Mouse (Mus musculus) right cerebral cortex, postnatal 4 days (tissue): ENCODE data around the gene Gng13.
"Not testable (repeated sequence)": the region's sequence is repeated elsewhere in the genome, so short reads cannot be mapped to it uniquely, and the experiment has no call there.

Experiments
- DNase-seq: peaks from one replicate; pipeline ENCODE4 v3.0.0-alpha.2; 2022

Gene Gng13

DNA sequence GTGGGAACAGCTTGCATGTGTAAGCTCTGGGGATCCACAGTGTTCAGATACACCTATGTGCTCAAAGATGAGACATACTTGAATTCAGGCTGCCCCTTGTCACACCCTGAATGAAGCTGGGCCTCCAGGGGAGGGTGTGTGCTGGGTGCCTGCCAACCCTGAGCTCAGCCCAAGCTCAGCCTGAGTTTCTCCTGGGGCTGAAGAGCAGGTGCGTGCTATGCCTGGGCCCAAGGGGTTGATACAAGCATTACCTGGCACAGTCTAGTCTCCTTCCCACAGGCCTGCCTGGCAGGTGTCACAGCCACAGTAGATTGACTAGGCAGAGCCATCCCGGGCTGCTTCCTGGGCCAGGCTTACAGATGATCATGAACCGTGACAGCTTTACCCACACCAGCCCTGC, 18.8 kb downstream of the Gng13 start, which contains the start of gene Mslnl:
Mslnl (plus strand) TSS at position 298 of the 400 bp plus-strand sequence.
- DNase-seq: no peak

DNA sequence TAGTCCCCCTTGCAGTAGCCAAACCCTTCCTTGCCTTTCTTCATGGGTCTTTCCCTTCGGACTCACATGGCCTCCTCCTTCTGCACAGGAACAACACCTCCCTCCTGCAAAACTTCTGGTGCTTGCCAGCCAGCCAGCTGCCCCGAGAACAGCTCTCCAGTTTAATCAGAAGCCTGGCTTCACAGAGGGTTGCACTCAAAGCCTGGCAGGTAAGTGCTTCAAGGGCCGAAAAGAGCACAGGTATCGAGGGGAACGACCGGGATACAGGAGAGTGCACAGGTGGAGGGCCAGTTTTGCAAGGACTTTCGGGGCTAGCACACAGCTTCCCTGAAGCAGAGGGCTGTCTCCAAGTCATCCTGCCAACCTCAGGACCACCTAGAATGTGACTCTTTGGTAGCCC, 21.9 kb downstream of the Gng13 start:
- DNase-seq: no peak

DNA sequence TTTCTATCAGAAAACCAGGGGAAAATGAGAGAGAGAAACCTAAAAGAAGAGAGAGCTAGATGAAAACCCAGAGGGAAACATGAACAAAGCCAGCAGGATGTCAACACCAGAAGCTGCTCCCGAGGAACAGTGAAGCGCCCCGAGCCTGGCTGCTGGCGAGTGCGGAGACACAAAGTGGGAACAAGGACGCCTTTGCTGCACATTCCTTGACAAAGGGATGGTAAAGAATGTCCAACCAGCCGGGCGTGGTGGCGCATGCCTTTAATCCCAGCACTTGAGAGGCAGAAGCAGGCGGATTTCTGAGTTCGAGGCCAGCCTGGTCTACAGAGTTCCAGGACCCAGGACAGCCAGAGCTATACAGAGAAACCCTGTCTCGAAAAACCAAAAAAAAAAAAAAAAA, 24.5 kb downstream of the Gng13 start:
- not testable (repeated sequence) for DNase-seq

DNA sequence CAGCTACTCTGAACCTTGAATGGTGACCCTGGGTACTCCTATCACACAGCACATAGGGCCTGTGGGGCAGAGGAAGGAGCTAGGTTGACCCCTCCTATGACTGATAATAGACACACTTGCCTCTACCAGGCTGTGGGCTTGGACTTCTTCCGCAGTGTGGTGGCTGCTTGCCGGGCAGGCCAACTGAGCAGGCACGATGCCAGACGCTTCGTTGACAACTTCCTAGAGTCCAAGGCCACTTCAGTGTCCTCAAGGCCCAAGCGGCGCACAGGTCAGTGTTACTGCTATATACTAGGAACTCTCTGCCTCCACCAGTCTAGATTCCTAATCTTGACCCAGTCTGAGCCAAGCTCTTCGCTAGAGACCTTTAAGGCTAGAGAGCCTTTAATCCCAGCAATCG, 26.9 kb downstream of the Gng13 start:
- no peak for DNase-seq

DNA sequence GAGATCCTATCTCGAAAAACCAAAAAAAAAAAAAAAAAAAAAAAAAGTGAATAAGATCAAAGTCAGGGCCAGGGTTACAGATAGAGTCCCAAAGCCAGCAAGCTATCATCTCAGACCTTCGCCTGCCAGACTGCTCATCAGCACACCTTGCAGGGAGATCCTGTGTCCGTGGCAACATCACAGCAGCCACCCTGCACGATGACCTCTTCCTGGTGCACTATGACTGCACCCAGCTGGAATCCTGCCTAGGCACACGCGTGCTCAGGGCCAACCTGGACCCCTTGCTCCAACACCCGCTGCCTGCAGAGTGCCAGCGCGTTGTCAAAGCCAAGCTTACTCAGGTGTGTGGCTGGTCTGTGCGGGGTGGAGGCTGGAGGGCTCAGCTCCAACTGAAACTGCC, 27.3 kb downstream of the Gng13 start:
- no peak for DNase-seq

DNA sequence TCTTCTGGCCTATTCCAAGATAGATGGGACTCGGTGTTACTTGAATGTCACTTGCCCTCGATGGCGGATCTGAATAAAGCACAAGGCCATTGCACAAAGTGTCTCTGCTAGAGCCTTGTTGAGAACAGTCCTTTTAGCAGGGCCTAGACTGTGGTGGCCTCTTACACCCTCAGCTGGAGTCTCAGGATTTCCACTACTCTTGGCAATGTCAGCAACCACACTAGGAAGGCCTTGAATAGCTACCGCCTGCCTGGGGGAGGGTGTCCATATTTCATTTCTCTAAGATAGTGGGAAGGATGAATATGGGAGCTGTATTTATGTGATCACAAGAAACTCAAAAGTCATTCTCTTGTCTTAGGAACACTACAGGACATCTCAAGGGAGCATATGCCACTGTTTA, 31.3 kb downstream of the Gng13 start:
- DNase-seq: no peak

DNA sequence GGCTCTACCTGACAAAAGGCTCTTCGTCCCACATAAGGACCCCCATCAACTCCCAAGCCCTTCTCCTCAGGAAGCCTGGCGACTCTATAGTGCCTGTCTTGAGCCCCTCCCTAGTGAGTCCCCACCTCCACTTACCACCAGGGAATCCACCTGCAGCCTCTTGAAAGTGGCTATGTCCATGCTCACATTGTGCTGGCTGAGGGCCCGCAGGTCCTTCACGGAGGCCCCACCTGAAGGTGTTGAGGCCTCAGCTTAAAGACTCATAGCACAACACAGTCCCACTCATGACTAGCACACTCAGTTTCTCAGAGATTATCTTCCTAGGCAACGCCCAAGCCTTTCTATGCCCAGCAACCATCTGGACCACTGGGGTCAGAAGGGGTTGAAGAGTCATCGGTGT, 32.3 kb downstream of the Gng13 start:
- DNase-seq: no peak

DNA sequence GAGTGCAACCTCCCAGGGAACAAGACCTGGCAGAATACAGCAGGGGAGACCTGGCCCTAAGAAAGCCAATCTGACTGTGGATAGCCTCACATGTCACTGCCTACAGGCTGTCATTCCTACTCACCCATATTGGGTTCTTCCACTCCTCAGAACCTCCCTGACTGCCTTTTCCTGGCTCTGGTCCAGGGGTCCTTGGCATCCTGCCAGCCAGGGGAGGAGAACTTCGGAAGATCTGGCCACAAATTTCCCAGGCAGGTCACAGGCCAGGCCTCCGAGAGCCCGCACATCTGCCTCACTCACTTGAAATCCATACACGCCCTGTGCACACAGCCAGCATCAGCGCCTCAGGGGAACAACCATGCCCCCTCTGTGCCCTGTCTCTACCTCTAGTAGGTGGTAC, 34.5 kb downstream of the Gng13 start:
- DNase-seq: peak; percentile 66

DNA sequence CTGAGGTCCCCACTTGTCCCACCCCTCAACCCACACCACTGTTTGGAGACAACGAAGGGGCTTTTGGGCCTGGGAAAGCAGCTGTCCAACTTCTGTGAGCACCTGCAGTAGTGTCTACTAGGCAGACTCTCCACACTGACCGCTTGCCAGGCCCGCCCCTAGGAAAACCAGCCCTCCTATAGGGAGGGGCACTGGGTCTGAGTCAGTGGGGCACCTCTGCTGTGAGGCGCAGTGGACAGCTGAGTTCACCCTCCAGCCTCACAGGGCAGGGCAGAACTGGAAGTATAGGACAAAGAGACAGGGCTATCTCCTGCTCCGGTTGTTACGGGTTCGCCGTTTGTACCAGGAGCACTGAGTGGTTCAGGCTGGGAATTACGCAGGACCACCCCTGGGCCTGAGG, 37.3 kb downstream of the Gng13 start, which contains the start of gene Msln:
Msln (minus strand) TSS at position 138 of the 400 bp plus-strand sequence.
- no peak for DNase-seq

DNA sequence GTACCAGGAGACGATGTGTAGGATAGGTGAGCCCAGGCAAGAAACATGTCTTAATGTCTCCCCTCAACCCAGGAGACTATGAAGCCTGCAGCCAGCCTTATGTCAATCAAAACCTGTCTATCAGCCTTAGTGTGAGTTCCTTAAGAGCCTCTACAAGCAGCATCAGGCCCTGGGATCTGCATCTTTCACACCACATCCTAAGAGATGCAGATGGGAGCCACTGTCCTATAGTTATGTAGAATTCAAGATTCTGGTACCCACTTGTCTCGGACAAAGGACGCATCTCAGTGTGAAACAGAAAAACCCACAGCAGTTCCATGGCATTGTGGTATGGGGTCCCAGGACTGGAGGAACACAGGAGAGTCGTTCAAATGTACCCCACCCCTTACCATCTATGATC, 38.1 kb downstream of the Gng13 start:
- DNase-seq: no peak

DNA sequence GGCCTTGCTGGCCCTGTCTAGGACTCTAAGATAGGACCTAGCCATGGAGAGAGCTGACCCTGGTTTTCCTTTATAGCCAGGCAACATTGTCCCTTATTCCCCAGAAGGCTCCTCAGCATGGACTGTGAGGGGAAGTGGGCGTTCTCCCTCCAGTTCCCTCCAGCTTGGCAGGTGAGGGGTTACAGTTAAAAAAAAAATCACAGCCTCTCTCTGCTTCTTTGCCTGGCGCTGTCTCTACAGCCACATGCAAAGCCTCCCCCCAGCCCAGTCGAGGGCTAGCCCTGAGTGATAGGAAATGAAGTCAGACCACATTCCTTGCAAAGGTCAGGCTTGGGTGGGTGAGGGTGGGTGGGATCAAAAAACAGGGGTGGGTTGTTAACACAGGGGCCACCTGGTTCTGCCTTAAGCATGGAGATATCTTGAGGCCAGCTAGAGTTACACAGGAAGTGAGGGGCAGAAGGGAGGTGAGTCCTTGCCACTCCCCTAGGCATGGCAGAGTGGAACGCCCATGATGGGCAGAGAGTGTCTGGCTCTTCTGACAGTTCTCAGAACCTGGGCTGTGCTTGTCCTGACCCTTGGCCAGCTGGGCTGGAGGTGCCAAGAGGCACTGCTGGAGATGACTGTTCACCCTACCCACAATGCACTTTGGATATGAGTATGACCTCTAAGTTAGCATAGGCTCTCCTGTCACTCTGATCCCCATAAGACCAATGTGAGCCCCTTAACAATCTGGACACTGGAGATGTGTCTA, 38.8 kb downstream of the Gng13 start:
- DNase-seq: no peak

DNA sequence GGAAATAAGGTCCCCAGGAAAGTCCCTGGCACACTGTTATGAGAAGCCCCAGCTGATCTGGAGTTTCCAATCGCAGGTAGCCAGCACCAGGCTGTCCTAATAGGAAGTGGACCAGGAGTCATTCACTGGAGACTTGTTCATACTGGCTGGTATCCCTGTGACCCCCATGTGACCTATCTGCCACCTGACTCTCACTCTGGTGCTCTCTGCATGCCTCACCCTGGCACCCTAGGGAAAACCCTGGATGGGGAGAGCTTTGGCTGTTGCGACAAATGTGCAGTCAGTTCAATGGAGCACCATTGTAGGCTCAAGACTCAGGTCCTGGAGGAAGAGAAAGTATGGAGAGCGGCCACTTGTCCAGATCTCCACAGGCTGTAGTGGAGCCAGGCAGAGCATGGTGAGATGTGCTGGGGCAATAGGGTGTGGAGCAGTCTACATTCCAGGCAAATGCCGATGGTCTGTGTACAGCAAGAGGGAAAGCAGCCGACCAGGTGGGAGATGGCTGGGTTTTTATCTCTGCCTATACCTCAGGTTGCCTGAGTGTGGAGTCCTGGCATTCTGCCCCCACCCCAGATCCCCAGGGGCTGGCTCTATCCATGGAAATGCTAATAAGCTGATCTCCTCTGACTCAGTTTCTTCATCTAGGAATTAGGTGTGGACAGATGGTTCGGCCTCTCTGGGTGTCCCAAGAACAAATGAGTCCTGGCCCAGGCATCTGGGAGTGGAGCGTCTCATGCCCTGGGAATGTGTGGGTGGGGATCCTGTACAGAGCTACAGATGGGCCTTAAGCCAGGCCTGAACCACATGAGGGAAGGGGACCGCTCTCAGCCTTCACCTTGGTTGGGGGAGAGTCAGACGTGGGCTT, 39.6 kb downstream of the Gng13 start:
- DNase-seq: no peak

DNA sequence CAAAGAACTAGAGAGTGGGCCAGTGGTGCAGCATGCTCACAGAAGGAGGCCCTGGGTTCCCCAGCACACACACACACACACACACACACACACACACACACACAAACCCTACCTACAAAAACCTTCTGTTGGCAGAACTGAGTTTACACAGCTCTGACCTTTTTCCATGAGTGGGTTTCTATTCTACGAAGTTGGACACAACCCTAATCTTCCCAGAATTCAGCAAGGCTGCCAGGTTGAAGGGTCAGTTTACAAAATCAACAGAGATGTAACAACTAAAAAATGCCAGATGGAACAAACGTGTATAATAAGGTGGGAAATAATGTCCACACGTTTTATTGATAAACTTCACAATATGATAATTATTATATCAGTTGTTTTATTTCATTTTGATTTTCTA, 40.7 kb downstream of the Gng13 start:
- no peak for DNase-seq

DNA sequence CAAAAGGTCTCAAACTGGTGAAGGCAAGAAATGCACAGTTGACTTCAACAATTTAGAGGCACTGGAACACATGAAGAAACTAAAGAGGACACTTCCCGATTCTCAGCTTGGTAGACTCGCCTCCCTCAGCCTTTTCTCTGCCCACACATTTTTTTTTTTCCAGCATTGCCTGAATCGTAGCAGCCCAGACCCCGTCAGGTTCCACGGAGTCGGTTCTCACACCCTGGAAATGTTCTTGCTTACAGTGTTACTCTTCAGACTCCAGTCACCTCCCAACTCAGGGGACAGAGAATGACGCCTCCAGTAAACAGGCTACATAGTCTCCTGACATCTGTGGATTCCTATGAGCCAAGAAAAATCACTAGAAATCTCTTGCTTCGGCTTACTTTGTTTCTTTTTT, 43.2 kb downstream of the Gng13 start:
- DNase-seq: no peak

DNA sequence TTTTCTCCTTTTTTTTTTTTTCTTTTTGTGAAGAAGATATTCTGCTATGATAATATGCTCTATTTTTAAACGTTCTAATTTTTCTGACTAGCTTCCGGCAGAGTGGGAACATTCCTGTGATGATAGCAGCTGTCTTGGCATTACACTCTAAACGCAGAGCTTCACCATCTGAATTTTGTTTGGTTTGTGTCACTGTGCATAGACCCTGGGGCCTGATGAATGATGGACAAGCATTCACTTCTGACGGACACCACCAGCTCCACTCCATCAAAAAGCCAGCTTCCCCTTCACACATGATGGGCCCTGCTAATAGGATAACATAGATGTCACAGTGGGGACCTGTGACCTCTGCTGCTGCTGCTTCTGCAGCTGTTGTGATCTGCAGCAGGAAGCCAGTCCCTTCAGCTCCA, 44.6 kb downstream of the Gng13 start:
- no peak for DNase-seq

DNA sequence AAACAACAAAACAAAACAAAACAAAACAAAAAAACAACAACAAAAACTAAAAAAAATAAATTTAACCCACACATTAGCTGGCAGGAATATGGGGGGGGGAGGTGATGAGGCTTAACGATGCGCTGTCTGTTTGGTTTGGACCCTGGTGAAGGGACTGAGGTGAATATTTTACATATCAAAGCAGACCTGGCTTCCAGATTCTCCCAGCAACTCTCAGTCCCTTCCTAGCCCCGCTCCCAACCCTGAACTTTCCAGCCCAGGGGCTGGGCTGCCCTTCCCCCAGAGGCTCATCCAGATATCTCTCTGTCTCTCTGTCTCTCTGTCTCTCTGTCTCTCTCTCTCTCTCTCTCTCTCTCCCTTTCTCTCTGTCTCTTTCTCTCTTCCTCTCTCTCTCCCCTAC, 45.6 kb downstream of the Gng13 start:
- DNase-seq: no peak

DNA sequence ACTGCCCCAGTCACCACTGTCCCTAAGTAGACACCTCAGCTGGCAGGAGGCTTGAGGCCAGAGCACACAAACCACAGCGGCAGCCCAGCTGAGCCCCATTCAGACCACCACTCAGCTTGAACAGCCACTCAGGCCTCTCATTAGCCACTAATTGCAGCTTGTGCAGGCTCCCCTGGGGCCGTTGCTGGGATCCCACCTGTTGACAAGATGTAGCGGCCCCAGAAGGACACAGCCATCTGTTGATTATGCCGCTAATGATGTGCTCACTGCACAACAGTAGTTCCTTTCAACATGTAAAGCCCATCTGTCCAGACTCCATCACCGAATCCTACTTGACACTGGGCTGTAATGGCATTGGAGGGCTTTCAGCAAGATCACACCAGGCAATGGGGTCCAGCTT, 48.9 kb downstream of the Gng13 start:
- DNase-seq: no peak
